ENCODE assay signal across 19 mouse cellular contexts in the genomic region with DNA sequence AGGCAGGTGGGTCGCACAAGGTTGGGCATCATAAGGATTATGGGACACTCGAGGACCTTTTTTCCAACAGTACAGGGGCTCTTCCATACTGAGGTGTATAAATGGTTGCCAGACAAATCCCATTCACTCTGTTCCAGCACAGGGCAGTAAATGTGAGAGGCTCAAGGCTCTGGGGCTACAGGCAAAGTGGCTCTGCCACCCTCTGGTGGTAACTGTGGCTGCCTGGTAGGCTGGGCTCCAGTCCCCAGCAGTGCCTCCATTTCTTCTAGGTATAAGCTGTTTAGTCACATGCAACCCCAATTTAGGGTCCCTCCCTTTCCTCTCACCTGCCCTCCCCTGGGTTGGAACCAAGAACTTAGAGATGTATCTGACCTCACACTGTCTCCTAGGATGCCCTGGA. TPM values are rescaled to one million over a fixed set of nuclear protein-coding genes. Genes with fewer than 3 reads are reported as not detected.
DNase-seq lines count a peak whose midpoint lies in the region; ATAC-seq and TF ChIP-seq lines count a peak whose summit lies in the region.
"Had no signal": no experiment of that assay in that cellular context is flagged by ENCODE, and none has a peak within 500 bp of the region (broad histone marks: within the 10 kb centered on the region; RNA-seq: fewer than 3 reads in every experiment).

No protein-coding gene starts in this region.

- ATAC-seq in liver, embryonic 11.5 days (replicated peaks; ENCODE audit: low FRiP score): no peak
- ATAC-seq in intestine, embryonic 15.5 days: no peak
- ATAC-seq: midbrain, embryonic 16.5 days had no signal

- peaks cover 33% of the 10 kb centered on the region for H3K79me2 ChIP-seq in liver, adult 2 months (ENCODE audit: control insufficient read depth, insufficient read depth, low read length)

- H3K36me3 ChIP-seq in liver, adult 2 months (ENCODE audit: control insufficient read depth, insufficient read depth, low read length): no peaks in the 10 kb centered on the region
- no peaks in the 10 kb centered on the region for H3K36me3 ChIP-seq in liver, embryonic 11.5 days (ENCODE audit: control insufficient read depth, insufficient read depth, low read length)
- no peaks in the 10 kb centered on the region for H3K36me3 ChIP-seq in intestine, embryonic 15.5 days
- H3K36me3 ChIP-seq: embryonic facial prominence, embryonic 10.5 days; heart, embryonic 12.5 days; lung, embryonic 15.5 days; neural tube, embryonic 13.5 days had no signal

- no peak overlapping the region for H3K4me2 ChIP-seq in liver, embryonic 11.5 days
- H3K4me2 ChIP-seq in intestine, embryonic 15.5 days (replicated peaks): peak overlapping the region; percentile 88; the same call in 1 of the 2 replicates
- H3K4me2 ChIP-seq: heart, embryonic 12.5 days; lung, embryonic 15.5 days had no signal

- TF ChIP-seq POLR2A in liver, adult 2 months (IDR thresholded peaks at IDR 0.05; ENCODE audit: extremely low read depth, insufficient read depth, low read length): no peak

- 93% methylated on average over 2 of the region's 2 CpGs for WGBS in liver, adult 2 months
- WGBS in liver, embryonic 11.5 days: 85% methylated on average over 2 of the region's 2 CpGs
- WGBS in intestine, embryonic 15.5 days: 93% methylated on average over 2 of the region's 2 CpGs

- DNase-seq in gastrocnemius, adult 2 months: no peak
- no peak for DNase-seq in gastrocnemius, postnatal 36 days
- DNase-seq in liver, adult 2 months (ENCODE audit: extremely low read depth, low read depth, low spot score): no peak
- DNase-seq in liver, embryonic 11.5 days (ENCODE audit: low spot score): no peak
- DNase-seq in MN1 (ENCODE audit: low spot score): peak; percentile 66
- no peak for DNase-seq in retina, embryonic 14.5 days (ENCODE audit: low spot score)
- no peak for DNase-seq in lung, postnatal 10 days
- DNase-seq: adrenal gland, adult 2 months; cerebellum, adult 8-10 months; gastrocnemius, postnatal 14 days; kidney, adult 18-20 months; thymus, adult 2 months had no signal

- H3K9me3 ChIP-seq in liver, embryonic 11.5 days (ENCODE audit: control insufficient read depth, low read length): no peaks in the 10 kb centered on the region
- H3K9me3 ChIP-seq in intestine, embryonic 15.5 days: no peaks in the 10 kb centered on the region
- H3K9me3 ChIP-seq: embryonic facial prominence, embryonic 10.5 days; heart, embryonic 12.5 days; lung, embryonic 15.5 days; neural tube, embryonic 13.5 days had no signal

- peaks cover 23% of the 10 kb centered on the region for H3K4me1 ChIP-seq in liver, adult 2 months (ENCODE audit: control insufficient read depth, insufficient read depth, low read length)
- peaks cover 37% of the 10 kb centered on the region for H3K4me1 ChIP-seq in liver, embryonic 11.5 days (replicated peaks; ENCODE audit: control insufficient read depth, insufficient read depth, low read length)
- peaks cover 46% of the 10 kb centered on the region for H3K4me1 ChIP-seq in intestine, embryonic 15.5 days (replicated peaks)

- intact Hi-C loops in gastrocnemius, adult 2 months (cut with DNase I): no loop called here
- intact Hi-C loops in gastrocnemius, postnatal 36 days (cut with DNase I): loop anchor here (10.0 kb wide), 1 partner anchor 679 kb away; no protein-coding TSS in a partner anchor

- no peak overlapping the region for H3K27ac ChIP-seq in gastrocnemius, adult 2 months
- H3K27ac ChIP-seq in liver, adult 2 months (replicated peaks; ENCODE audit: insufficient read depth, low read depth, low read length): peak overlapping the region; percentile 28; the same call in 1 of the 2 replicates
- H3K27ac ChIP-seq in liver, embryonic 11.5 days (ENCODE audit: low read depth, low read length): no peak overlapping the region
- H3K27ac ChIP-seq in intestine, embryonic 15.5 days: peak overlapping the region; percentile 8; the same call in 1 of the 2 replicates
- H3K27ac ChIP-seq: embryonic facial prominence, embryonic 10.5 days; lung, embryonic 15.5 days; neural tube, embryonic 13.5 days had no signal

- H3K4me3 ChIP-seq in gastrocnemius, adult 2 months: no peak overlapping the region
- no peak overlapping the region for H3K4me3 ChIP-seq in liver, adult 2 months (ENCODE audit: insufficient read depth, low read depth, low read length)
- no peak overlapping the region for H3K4me3 ChIP-seq in liver, embryonic 11.5 days (ENCODE audit: low read depth, low read length)
- no peak overlapping the region for H3K4me3 ChIP-seq in intestine, embryonic 15.5 days (replicated peaks)
- H3K4me3 ChIP-seq: heart, embryonic 12.5 days; lung, embryonic 15.5 days had no signal

- H3K9ac ChIP-seq in liver, adult 2 months (ENCODE audit: low read depth, low read length): no peak overlapping the region
- no peak overlapping the region for H3K9ac ChIP-seq in liver, embryonic 11.5 days (ENCODE audit: low read depth, low read length)
- no peak overlapping the region for H3K9ac ChIP-seq in intestine, embryonic 15.5 days
- H3K9ac ChIP-seq: heart, embryonic 12.5 days; lung, embryonic 15.5 days; neural tube, embryonic 13.5 days had no signal

- peak; percentile 9; the same call in 1 of the 2 replicates for TF ChIP-seq CTCF in gastrocnemius, adult 2 months (IDR thresholded peaks at IDR 0.05)
- TF ChIP-seq CTCF in liver, adult 2 months (IDR thresholded peaks at IDR 0.05; ENCODE audit: low read depth, low read length): peak; percentile 37; the same call in 1 of the 2 replicates

- no peaks in the 10 kb centered on the region for H3K27me3 ChIP-seq in liver, adult 2 months (ENCODE audit: control insufficient read depth, insufficient read depth, low read length)
- H3K27me3 ChIP-seq in liver, embryonic 11.5 days (replicated peaks; ENCODE audit: control insufficient read depth, insufficient read depth, low read length): peaks cover 34% of the 10 kb centered on the region
- H3K27me3 ChIP-seq in intestine, embryonic 15.5 days (replicated peaks): peaks cover 13% of the 10 kb centered on the region; the same call in 1 of the 2 replicates

RNA-seq across cellular contexts. Expression of a gene that starts 9.5 kb away (rescaled TPM):
- 1 to 10 TPM; 2.7 to 3.6 TPM for total RNA-seq in gastrocnemius, adult 2 months (2021)
- total RNA-seq in gastrocnemius, postnatal 36 days (2021): 1 to 10 TPM; 2.9 to 4.1 TPM
- total RNA-seq in liver, adult 2 months (2014; rRNA removed): 14.8 and 16.7 TPM in 2 replicates
- 21.2 and 29.0 TPM in 2 replicates for polyA plus RNA-seq in liver, adult 2 months (2012; rRNA removed)
- 18.2 and 19.3 TPM in 2 replicates for polyA plus RNA-seq in liver, embryonic 11.5 days (2014; fragmentation: Nextera tagmentation; extraction: Ambion mirVana)
- 13.2 and 16.8 TPM in 2 replicates for polyA plus RNA-seq in intestine, embryonic 15.5 days (2015; fragmentation: Nextera tagmentation; extraction: Ambion mirVana)

RNA-seq across cellular contexts. Expression of a gene that starts 12.9 kb away (rescaled TPM):
- not detected for total RNA-seq in gastrocnemius, adult 2 months (2021)
- total RNA-seq in gastrocnemius, postnatal 36 days (2021): under 1 TPM in 1 of 2 experiments, not detected in 1; 0.15 TPM
- 0.37 and 0.40 TPM in 2 replicates for total RNA-seq in liver, adult 2 months (2014; rRNA removed)
- polyA plus RNA-seq in liver, adult 2 months (2012; rRNA removed): 0.34 and 0.60 TPM in 2 replicates
- polyA plus RNA-seq in liver, embryonic 11.5 days (2014; fragmentation: Nextera tagmentation; extraction: Ambion mirVana): 0.10 and 0.25 TPM in 2 replicates
- polyA plus RNA-seq in intestine, embryonic 15.5 days (2015; fragmentation: Nextera tagmentation; extraction: Ambion mirVana): 0.29 and 0.40 TPM in 2 replicates
- polyA plus RNA-seq: embryonic facial prominence, embryonic 10.5 days; heart, embryonic 12.5 days; limb, embryonic 11.5 days; neural tube, embryonic 13.5 days had no signal

RNA-seq across cellular contexts. Expression of a gene that starts 18.9 kb away (rescaled TPM):
- total RNA-seq in gastrocnemius, adult 2 months (2021): 10 to 100 TPM; 13.9 to 16.2 TPM
- total RNA-seq in gastrocnemius, postnatal 36 days (2021): 10 to 100 TPM; 14.3 to 16.1 TPM
- 7.7 and 10.9 TPM in 2 replicates for total RNA-seq in liver, adult 2 months (2014; rRNA removed)
- 38.2 and 53.9 TPM in 2 replicates for polyA plus RNA-seq in liver, adult 2 months (2012; rRNA removed)
- polyA plus RNA-seq in liver, embryonic 11.5 days (2014; fragmentation: Nextera tagmentation; extraction: Ambion mirVana): 41.5 and 44.6 TPM in 2 replicates
- polyA plus RNA-seq in intestine, embryonic 15.5 days (2015; fragmentation: Nextera tagmentation; extraction: Ambion mirVana): 53.1 and 55.3 TPM in 2 replicates

RNA-seq across cellular contexts. Expression of a gene that starts 34.6 kb away (rescaled TPM):
- total RNA-seq in gastrocnemius, adult 2 months (2021): 10 to 100 TPM; 21.0 to 22.8 TPM
- total RNA-seq in gastrocnemius, postnatal 36 days (2021): 10 to 100 TPM; 20.7 to 21.4 TPM
- 13.7 and 20.9 TPM in 2 replicates for total RNA-seq in liver, adult 2 months (2014; rRNA removed)
- 33.9 and 39.3 TPM in 2 replicates for polyA plus RNA-seq in liver, adult 2 months (2012; rRNA removed)
- polyA plus RNA-seq in liver, embryonic 11.5 days (2014; fragmentation: Nextera tagmentation; extraction: Ambion mirVana): 67.7 and 76.4 TPM in 2 replicates
- polyA plus RNA-seq in intestine, embryonic 15.5 days (2015; fragmentation: Nextera tagmentation; extraction: Ambion mirVana): 59.1 and 72.6 TPM in 2 replicates

RNA-seq across cellular contexts. Expression of a gene that starts 40.9 kb away (rescaled TPM):
- 10 to 100 TPM; 31.9 to 39.8 TPM for total RNA-seq in gastrocnemius, adult 2 months (2021)
- 10 to 100 TPM; 36.8 to 37.3 TPM for total RNA-seq in gastrocnemius, postnatal 36 days (2021)
- total RNA-seq in liver, adult 2 months (2014; rRNA removed): 2.7 and 4.1 TPM in 2 replicates
- polyA plus RNA-seq in liver, adult 2 months (2012; rRNA removed): 10.4 and 11.9 TPM in 2 replicates
- polyA plus RNA-seq in liver, embryonic 11.5 days (2014; fragmentation: Nextera tagmentation; extraction: Ambion mirVana): 6.3 and 6.9 TPM in 2 replicates
- polyA plus RNA-seq in intestine, embryonic 15.5 days (2015; fragmentation: Nextera tagmentation; extraction: Ambion mirVana): 24.0 and 26.0 TPM in 2 replicates

Comparison
In these comparisons a context has a peak if more than half of its experiments do, and no peak if none do; other contexts are left out.
1. H3K27ac ChIP-seq: peak in liver, adult 2 months (single experiment) and intestine, embryonic 15.5 days (single experiment); none in gastrocnemius, adult 2 months (single experiment) and liver, embryonic 11.5 days (single experiment).